In the genomic region with DNA sequence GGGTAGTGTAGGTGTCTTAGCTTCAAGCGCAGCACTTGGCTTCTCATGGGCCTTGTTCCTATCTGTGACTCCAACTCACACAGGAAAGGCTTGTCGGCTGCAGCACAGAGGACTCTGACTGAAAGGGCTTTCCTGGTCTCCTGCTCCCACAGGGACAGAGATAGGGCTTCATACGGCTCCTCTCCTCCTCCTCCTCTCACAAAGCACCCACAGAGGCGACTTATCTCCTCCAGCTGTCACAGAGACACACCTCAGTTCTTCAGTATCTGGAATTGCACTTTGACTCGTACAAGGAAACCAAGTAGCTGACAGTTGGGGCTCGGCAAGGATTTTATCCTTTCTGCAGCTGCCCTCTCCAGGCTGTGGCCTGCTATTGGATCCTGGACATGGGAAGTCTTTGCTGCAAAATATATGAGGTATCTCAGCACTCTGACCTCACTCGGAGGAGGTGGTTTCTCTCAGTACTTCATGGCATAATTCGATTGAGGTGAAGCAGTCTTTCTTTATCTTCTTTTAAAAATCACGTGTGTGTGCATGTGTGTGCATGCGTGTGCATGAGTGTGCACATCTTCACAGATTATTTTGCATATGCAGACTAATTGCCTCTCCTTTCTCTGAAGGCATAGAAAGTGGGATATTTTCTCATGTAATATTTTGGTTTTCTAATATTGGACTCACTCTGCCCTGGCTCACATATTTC, we compare ENCODE assay signal across 12 mouse cellular contexts. TPM values are rescaled to one million over a fixed set of nuclear protein-coding genes. Genes with fewer than 3 reads are reported as not detected.
DNase-seq lines count a peak whose midpoint lies in the region; ATAC-seq and TF ChIP-seq lines count a peak whose summit lies in the region.
"Had no signal": no experiment of that assay in that cellular context is flagged by ENCODE, and none has a peak within 500 bp of the region (broad histone marks: within the 10 kb centered on the region; RNA-seq: fewer than 3 reads in every experiment).

No protein-coding gene starts in this region.

- H3K9ac ChIP-seq in kidney, postnatal 0 days (ENCODE audit: low read depth, low read length): no peak overlapping the region
- peak overlapping the region; percentile 14; the same call in 1 of the 2 replicates for H3K9ac ChIP-seq in intestine, embryonic 16.5 days (ENCODE audit: low read depth, low read length)
- H3K9ac ChIP-seq: forebrain, postnatal 0 days; heart, embryonic 12.5 days had no signal

- 0 out of 2 replicates have a peak overlapping the region, but pooled peaks have one; percentile 42 for H3K27ac ChIP-seq in kidney, postnatal 0 days
- peak overlapping the region; percentile 88 for H3K27ac ChIP-seq in intestine, embryonic 16.5 days (ENCODE audit: low read length)
- peak overlapping the region; percentile 94 for H3K27ac ChIP-seq in small intestine, adult 2 months (ENCODE audit: insufficient read depth, low read depth, low read length)

- peak; percentile 35 for DNase-seq in kidney, postnatal 0 days (ENCODE audit: low spot score)
- DNase-seq in kidney, postnatal 25 days: no peak
- peak; percentile 61 for DNase-seq in c-Kit-negative CD71-positive TER-119-positive erythroid progenitor cells, embryonic 14.5 days (ENCODE audit: low read depth, low spot score)
- DNase-seq in gastrocnemius, postnatal 25 days: no peak
- no peak for DNase-seq in adrenal gland, postnatal 14 days
- no peak for DNase-seq in right cerebral cortex, postnatal 10 days (ENCODE audit: low spot score in 2 of 2)

- no peaks in the 10 kb centered on the region for H3K27me3 ChIP-seq in kidney, postnatal 0 days (ENCODE audit: insufficient read depth, low read length)
- H3K27me3 ChIP-seq in intestine, embryonic 16.5 days (replicated peaks; ENCODE audit: control insufficient read depth, insufficient read depth, low read length): no peaks in the 10 kb centered on the region
- no peaks in the 10 kb centered on the region for H3K27me3 ChIP-seq in small intestine, adult 2 months (ENCODE audit: control insufficient read depth, insufficient read depth, low read length)
- H3K27me3 ChIP-seq: heart, embryonic 12.5 days; Patski had no signal

- whole genome bisulfite sequencing in kidney, postnatal 0 days: 48% methylated on average over 10 of the region's 10 CpGs
- WGBS in intestine, embryonic 16.5 days: 46% methylated on average over 10 of the region's 10 CpGs
- WGBS in small intestine, adult 2 months: 26% methylated on average over 10 of the region's 10 CpGs

- H3K4me1 ChIP-seq in kidney, postnatal 0 days (replicated peaks; ENCODE audit: insufficient read depth, low read length): peaks cover 15% of the 10 kb centered on the region
- H3K4me1 ChIP-seq in intestine, embryonic 16.5 days (ENCODE audit: control insufficient read depth, insufficient read depth, low read length): peaks cover 19% of the 10 kb centered on the region
- H3K4me1 ChIP-seq in small intestine, adult 2 months (ENCODE audit: control insufficient read depth, insufficient read depth, insufficient read length, low read length): peaks cover 10% of the 10 kb centered on the region; the same call in 1 of the 2 replicates

- TF ChIP-seq POLR2A in small intestine, adult 2 months (IDR thresholded peaks at IDR 0.05; ENCODE audit: low read depth, low read length): peak; percentile 30; the same call in 1 of the 2 replicates

- no peak overlapping the region for H3K4me3 ChIP-seq in kidney, postnatal 0 days (replicated peaks; ENCODE audit: low read depth, low read length)
- H3K4me3 ChIP-seq in intestine, embryonic 16.5 days (ENCODE audit: low read length): 0 out of 2 replicates have a peak overlapping the region, but pooled peaks have one; percentile 2
- no peak overlapping the region; the same call in 1 of the 2 replicates for H3K4me3 ChIP-seq in small intestine, adult 2 months (ENCODE audit: low read depth, low read length)
- H3K4me3 ChIP-seq: heart, embryonic 12.5 days; left cerebral cortex, adult 2 months had no signal

- H3K9me3 ChIP-seq in kidney, postnatal 0 days (replicated peaks; ENCODE audit: low read length): no peaks in the 10 kb centered on the region
- no peaks in the 10 kb centered on the region for H3K9me3 ChIP-seq in intestine, embryonic 16.5 days (ENCODE audit: control insufficient read depth, low read length)
- H3K9me3 ChIP-seq: heart, embryonic 12.5 days had no signal

- ATAC-seq in kidney, postnatal 0 days (replicated peaks; ENCODE audit: low FRiP score, low read depth): no peak
- peak; percentile 75 for ATAC-seq in intestine, embryonic 16.5 days

- no peaks in the 10 kb centered on the region for H3K36me3 ChIP-seq in kidney, postnatal 0 days (ENCODE audit: insufficient read depth, low read length)
- H3K36me3 ChIP-seq in intestine, embryonic 16.5 days (ENCODE audit: control insufficient read depth, insufficient read depth, low read length): no peaks in the 10 kb centered on the region
- no peaks in the 10 kb centered on the region for H3K36me3 ChIP-seq in small intestine, adult 2 months (ENCODE audit: control insufficient read depth, insufficient read depth, low read length)
- H3K36me3 ChIP-seq: heart, embryonic 12.5 days had no signal

- no peak for TF ChIP-seq CTCF in kidney, postnatal 0 days (IDR thresholded peaks at IDR 0.05; ENCODE audit: low read depth)
- TF ChIP-seq CTCF in small intestine, adult 2 months (IDR thresholded peaks at IDR 0.05; ENCODE audit: extremely low read depth, insufficient read length, insufficient replicate concordance, low read depth, low read length): peak; percentile 52; the same call in 1 of the 2 replicates

- no peak overlapping the region for H3K4me2 ChIP-seq in kidney, postnatal 0 days (ENCODE audit: low read length)
- peak overlapping the region; percentile 79 for H3K4me2 ChIP-seq in intestine, embryonic 16.5 days (ENCODE audit: low read depth, low read length)
- H3K4me2 ChIP-seq: heart, embryonic 12.5 days had no signal

RNA-seq across cellular contexts. Expression of a gene that starts 2.3 kb away (rescaled TPM):
- polyA plus RNA-seq in kidney, postnatal 0 days (2015; fragmentation: Nextera tagmentation; extraction: Ambion mirVana): 32.0 and 33.2 TPM in 2 replicates
- polyA plus RNA-seq in intestine, embryonic 16.5 days (2015; fragmentation: Nextera tagmentation; extraction: Ambion mirVana): 15.6 and 15.8 TPM in 2 replicates
- 1.8 and 7.4 TPM in 2 replicates for polyA plus RNA-seq in small intestine, adult 2 months (2012; rRNA removed)
- 10 to 100 TPM in 1 of 2 experiments, 1 to 10 TPM in 1; 9.0 to 11.1 TPM for total RNA-seq in gastrocnemius, postnatal 25 days (2021)
- 15.2 and 19.0 TPM in 2 replicates for total RNA-seq in adrenal gland, postnatal 14 days (2021)

RNA-seq across cellular contexts. Expression of a gene that starts 28.3 kb away (rescaled TPM):
- polyA plus RNA-seq in kidney, postnatal 0 days (2015; fragmentation: Nextera tagmentation; extraction: Ambion mirVana): 0.24 and 0.43 TPM in 2 replicates
- 0.28 and 0.37 TPM in 2 replicates for polyA plus RNA-seq in intestine, embryonic 16.5 days (2015; fragmentation: Nextera tagmentation; extraction: Ambion mirVana)
- polyA plus RNA-seq in small intestine, adult 2 months (2012; rRNA removed): 0.38 and 3.1 TPM in 2 replicates
- total RNA-seq in gastrocnemius, postnatal 25 days (2021): under 1 TPM; 0.21 to 0.36 TPM
- total RNA-seq in adrenal gland, postnatal 14 days (2021): 0.96 and 1.8 TPM in 2 replicates

RNA-seq across cellular contexts. Expression of a gene that starts 47.3 kb away (rescaled TPM):
- 4.4 and 10.3 TPM in 2 replicates for polyA plus RNA-seq in kidney, postnatal 0 days (2015; fragmentation: Nextera tagmentation; extraction: Ambion mirVana)
- polyA plus RNA-seq in intestine, embryonic 16.5 days (2015; fragmentation: Nextera tagmentation; extraction: Ambion mirVana): 1.3 and 1.4 TPM in 2 replicates
- 3.3 and 3.9 TPM in 2 replicates for polyA plus RNA-seq in small intestine, adult 2 months (2012; rRNA removed)
- total RNA-seq in gastrocnemius, postnatal 25 days (2021): 1 to 10 TPM in 1 of 2 experiments, under 1 TPM in 1; 0.67 to 3.2 TPM
- total RNA-seq in adrenal gland, postnatal 14 days (2021): 2.3 and 3.5 TPM in 2 replicates

RNA-seq across cellular contexts. Expression of a gene that starts 47.8 kb away (rescaled TPM):
- 10.2 and 10.5 TPM in 2 replicates for polyA plus RNA-seq in kidney, postnatal 0 days (2015; fragmentation: Nextera tagmentation; extraction: Ambion mirVana)
- polyA plus RNA-seq in intestine, embryonic 16.5 days (2015; fragmentation: Nextera tagmentation; extraction: Ambion mirVana): 0.78 and 1.2 TPM in 2 replicates
- polyA plus RNA-seq in small intestine, adult 2 months (2012; rRNA removed): 4.9 and 12.6 TPM in 2 replicates
- total RNA-seq in gastrocnemius, postnatal 25 days (2021): 10 to 100 TPM; 57.3 to 57.9 TPM
- 6.1 and 8.5 TPM in 2 replicates for total RNA-seq in adrenal gland, postnatal 14 days (2021)

RNA-seq across cellular contexts. Expression of a gene that starts 56.6 kb away (rescaled TPM):
- 5.2 and 5.3 TPM in 2 replicates for polyA plus RNA-seq in kidney, postnatal 0 days (2015; fragmentation: Nextera tagmentation; extraction: Ambion mirVana)
- 4.1 and 5.9 TPM in 2 replicates for polyA plus RNA-seq in intestine, embryonic 16.5 days (2015; fragmentation: Nextera tagmentation; extraction: Ambion mirVana)
- 10.0 and 18.7 TPM in 2 replicates for polyA plus RNA-seq in small intestine, adult 2 months (2012; rRNA removed)
- total RNA-seq in gastrocnemius, postnatal 25 days (2021): 10 to 100 TPM; 15.5 to 19.3 TPM
- 34.6 and 40.5 TPM in 2 replicates for total RNA-seq in adrenal gland, postnatal 14 days (2021)

Comparison
In these comparisons a context has a peak if more than half of its experiments do, and no peak if none do; other contexts are left out.
1. DNase-seq: peak in kidney, postnatal 0 days (single experiment) and c-Kit-negative CD71-positive TER-119-positive erythroid progenitor cells, embryonic 14.5 days (single experiment); none in kidney, postnatal 25 days (0 of 2), gastrocnemius, postnatal 25 days (single experiment), adrenal gland, postnatal 14 days (single experiment) and right cerebral cortex, postnatal 10 days (0 of 2).
2. H3K27ac ChIP-seq: peak in every context shown above with its lines; median percentile 94 in small intestine, adult 2 months; 88 in intestine, embryonic 16.5 days; 42 in kidney, postnatal 0 days.